Mouse (Mus musculus): ENCODE measurements around the gene Usp43. TPM values are rescaled to one million over a fixed set of nuclear protein-coding genes. Genes with fewer than 3 reads are reported as not detected.
A peak's percentile ranks its signal among the peaks of the same experiment; 100 is the strongest.

Gene Usp43
- total and polyA plus RNA-seq, 2 experiments from 2014 or later = 0.66 to 3.9 TPM

DNA sequence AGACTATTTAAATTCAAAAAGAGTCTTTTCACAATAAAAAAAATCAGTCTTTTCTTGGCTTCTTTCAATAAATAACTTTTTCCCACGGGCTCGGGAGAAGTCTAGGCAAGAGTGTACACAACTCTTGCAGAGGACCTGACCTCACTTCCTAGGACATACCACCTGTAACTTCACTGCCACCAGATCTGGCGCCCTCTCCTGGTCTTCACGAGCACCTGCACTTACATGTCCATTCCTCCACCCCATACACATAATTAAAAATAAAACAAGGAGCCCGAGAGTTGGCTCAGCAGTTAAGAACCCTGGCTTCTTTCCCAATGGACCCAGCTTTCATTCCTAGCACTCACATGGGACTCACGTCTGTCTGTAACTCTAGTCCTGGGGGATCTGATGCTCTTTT lies 42.2 kb upstream of the Usp43 start:
- no peaks in the 10 kb centered on the region for H3K9me3 ChIP-seq (replicated peaks; ENCODE audit: control insufficient read depth, low read length)
- TF ChIP-seq CTCF (IDR thresholded peaks at IDR 0.05; ENCODE audit: low read depth) (peak; percentile 17; the same call in 1 of the 2 replicates), EP300 (IDR thresholded peaks at IDR 0.05; ENCODE audit: low read depth) (no peak)
- WGBS = 69% methylated on average over 6 of the region's 6 CpGs

DNA sequence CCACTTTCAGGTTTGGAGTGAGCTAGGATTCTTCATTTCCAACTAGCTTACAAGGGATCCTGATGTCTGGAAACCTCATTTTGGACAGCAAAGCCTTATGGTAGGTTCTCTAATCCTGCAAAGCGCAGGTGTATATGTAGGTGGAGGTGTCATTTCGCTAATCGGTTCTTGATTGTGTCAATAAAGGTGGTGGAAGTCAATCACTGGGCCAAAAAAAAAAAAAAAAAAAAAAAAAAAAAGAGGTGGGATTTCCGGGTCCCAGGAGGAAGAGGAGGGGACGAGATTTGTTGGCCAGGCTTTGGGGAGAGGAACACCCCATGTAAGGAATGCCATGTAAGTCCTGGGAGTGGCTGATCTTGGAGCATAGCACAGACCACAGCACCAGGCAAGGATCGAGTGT lies 32.5 kb upstream of the Usp43 start:
- TF ChIP-seq CTCF (IDR thresholded peaks at IDR 0.05; ENCODE audit: low read depth) (no peak), EP300 (IDR thresholded peaks at IDR 0.05; ENCODE audit: low read depth) (no peak)
- Histone ChIP-seq H3K36me3 (replicated peaks; ENCODE audit: control insufficient read depth, insufficient read depth, low read length) (no peaks in the 10 kb centered on the region), H3K9me3 (replicated peaks; ENCODE audit: control insufficient read depth, low read length) (no peaks in the 10 kb centered on the region), H3K4me3 (ENCODE audit: low read depth, low read length) (no peak overlapping the region), H3K27ac (ENCODE audit: low read depth) (no peak overlapping the region), H3K4me1 (ENCODE audit: control insufficient read depth, insufficient read depth) (no peaks in the 10 kb centered on the region), H3K27me3 (ENCODE audit: control insufficient read depth, insufficient read depth, low read length) (no peaks in the 10 kb centered on the region), H3K4me2 (ENCODE audit: low read depth, low read length) (no peak overlapping the region), H3K9ac (replicated peaks; ENCODE audit: low read depth, low read length) (no peak overlapping the region)
- no peak for DNase-seq (ENCODE audit: low spot score)
- ATAC-seq (ENCODE audit: insufficient read depth, low read depth) = no peak
- 85% methylated on average over 6 of the region's 6 CpGs for WGBS

More for the DNA sequence above, 42.2 kb upstream of the Usp43 start:
- Histone ChIP-seq H3K27me3 (ENCODE audit: control insufficient read depth, insufficient read depth, low read length) (no peaks in the 10 kb centered on the region), H3K4me1 (ENCODE audit: control insufficient read depth, insufficient read depth) (peaks cover 10% of the 10 kb centered on the region; the same call in 1 of the 2 replicates), H3K4me3 (ENCODE audit: low read depth, low read length) (no peak overlapping the region), H3K4me2 (ENCODE audit: low read depth, low read length) (no peak overlapping the region), H3K9ac (replicated peaks; ENCODE audit: low read depth, low read length) (no peak overlapping the region), H3K36me3 (replicated peaks; ENCODE audit: control insufficient read depth, insufficient read depth, low read length) (no peaks in the 10 kb centered on the region), H3K27ac (ENCODE audit: low read depth) (no peak overlapping the region)
- DNase-seq (ENCODE audit: low spot score) = no peak
- no peak for ATAC-seq (ENCODE audit: insufficient read depth, low read depth)

DNA sequence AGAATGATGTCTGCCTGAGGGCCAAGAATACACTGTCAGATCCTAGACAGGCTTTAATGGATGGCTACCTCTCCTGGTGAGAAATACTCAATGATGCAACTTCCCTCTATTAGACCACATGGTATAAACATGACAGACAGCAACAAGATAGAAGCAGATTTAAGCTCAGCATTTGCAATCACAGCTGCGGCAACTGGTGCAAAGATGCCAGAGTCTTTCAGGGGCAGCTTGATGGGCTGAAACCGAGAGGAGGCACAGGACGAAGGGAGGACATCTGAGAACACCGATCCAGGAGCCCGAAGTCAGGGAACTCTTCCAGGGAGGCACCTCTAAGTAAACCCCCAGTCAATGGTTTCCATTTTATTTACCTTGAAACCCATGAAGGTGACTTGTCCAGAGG lies 31.7 kb upstream of the Usp43 start:
- no peak overlapping the region for H3K4me2 ChIP-seq (ENCODE audit: low read depth, low read length)
- 85% methylated on average over 5 of the region's 5 CpGs for WGBS
- H3K4me1 ChIP-seq (ENCODE audit: control insufficient read depth, insufficient read depth) = 0 out of 2 replicates have a peak, but pooled peaks cover 3% of the 10 kb centered on the region
- no peak for DNase-seq (ENCODE audit: low spot score)
- H3K4me3 ChIP-seq (ENCODE audit: low read depth, low read length) = no peak overlapping the region
- no peaks in the 10 kb centered on the region for H3K36me3 ChIP-seq (replicated peaks; ENCODE audit: control insufficient read depth, insufficient read depth, low read length)
- no peak overlapping the region for H3K9ac ChIP-seq (replicated peaks; ENCODE audit: low read depth, low read length)
- TF ChIP-seq CTCF (IDR thresholded peaks at IDR 0.05; ENCODE audit: low read depth) (no peak), EP300 (IDR thresholded peaks at IDR 0.05; ENCODE audit: low read depth) (no peak)
- ATAC-seq (ENCODE audit: insufficient read depth, low read depth) = no peak
- H3K27me3 ChIP-seq (ENCODE audit: control insufficient read depth, insufficient read depth, low read length) = no peaks in the 10 kb centered on the region
- H3K27ac ChIP-seq (ENCODE audit: low read depth) = no peak overlapping the region
- H3K9me3 ChIP-seq (replicated peaks; ENCODE audit: control insufficient read depth, low read length) = no peaks in the 10 kb centered on the region

DNA sequence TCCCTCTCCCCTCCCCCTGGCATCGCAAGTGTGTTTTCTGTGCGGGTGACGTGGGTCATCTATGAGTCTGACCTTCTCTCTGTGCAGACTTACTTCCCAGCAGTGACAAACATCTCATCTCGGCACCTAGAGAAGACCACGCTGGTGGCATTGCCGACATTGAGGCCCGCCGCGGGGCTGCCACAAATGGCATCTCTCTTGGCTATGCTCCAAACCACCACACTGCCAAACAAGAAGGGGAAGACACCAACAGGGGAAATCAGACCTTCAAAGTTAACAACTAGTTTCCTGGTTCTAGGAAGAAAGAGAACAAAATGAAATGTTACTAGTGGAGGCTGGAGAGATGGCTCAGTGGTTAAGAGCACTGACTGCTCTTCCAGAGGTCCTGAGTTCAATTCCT lies 27.5 kb upstream of the Usp43 start:
- H3K9ac ChIP-seq (replicated peaks; ENCODE audit: low read depth, low read length) = no peak overlapping the region
- H3K27ac ChIP-seq (ENCODE audit: low read depth) = no peak overlapping the region
- H3K4me3 ChIP-seq (ENCODE audit: low read depth, low read length) = no peak overlapping the region
- ATAC-seq (ENCODE audit: insufficient read depth, low read depth) (no peak), DNase-seq (ENCODE audit: low spot score) (no peak)
- no peak overlapping the region for H3K4me2 ChIP-seq (ENCODE audit: low read depth, low read length)
- peaks cover 11% of the 10 kb centered on the region; the same call in 1 of the 2 replicates for H3K4me1 ChIP-seq (ENCODE audit: control insufficient read depth, insufficient read depth)
- TF ChIP-seq EP300 (IDR thresholded peaks at IDR 0.05; ENCODE audit: low read depth) = no peak
- no peak for TF ChIP-seq CTCF (IDR thresholded peaks at IDR 0.05; ENCODE audit: low read depth)
- 65% methylated on average over 9 of the region's 9 CpGs for WGBS
- no peaks in the 10 kb centered on the region for H3K27me3 ChIP-seq (ENCODE audit: control insufficient read depth, insufficient read depth, low read length)
- H3K9me3 ChIP-seq (replicated peaks; ENCODE audit: control insufficient read depth, low read length) = no peaks in the 10 kb centered on the region
- H3K36me3 ChIP-seq (replicated peaks; ENCODE audit: control insufficient read depth, insufficient read depth, low read length) = no peaks in the 10 kb centered on the region

DNA sequence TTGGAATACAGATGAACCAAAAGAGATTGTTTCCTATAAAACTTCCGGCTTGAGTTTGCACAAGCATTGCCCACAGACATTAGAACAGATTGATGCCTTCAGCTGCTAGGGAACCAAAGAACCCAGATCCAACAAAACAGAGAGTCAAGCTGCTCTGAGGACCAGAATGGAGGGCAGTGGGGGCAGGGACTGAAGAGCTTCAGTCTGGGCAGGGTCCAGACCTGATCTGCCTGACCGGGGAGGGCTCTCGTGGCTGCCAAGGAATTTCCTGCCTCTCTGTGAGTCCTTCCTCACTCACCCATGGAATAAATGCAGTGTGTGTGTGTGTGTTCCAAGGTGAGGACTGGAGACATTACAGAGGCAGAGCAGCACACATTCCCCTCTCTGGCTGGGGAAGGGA lies 26.3 kb upstream of the Usp43 start:
- Histone ChIP-seq H3K27ac (ENCODE audit: low read depth) (no peak overlapping the region), H3K9me3 (replicated peaks; ENCODE audit: control insufficient read depth, low read length) (no peaks in the 10 kb centered on the region), H3K9ac (replicated peaks; ENCODE audit: low read depth, low read length) (no peak overlapping the region), H3K36me3 (replicated peaks; ENCODE audit: control insufficient read depth, insufficient read depth, low read length) (no peaks in the 10 kb centered on the region), H3K4me3 (ENCODE audit: low read depth, low read length) (no peak overlapping the region), H3K4me1 (ENCODE audit: control insufficient read depth, insufficient read depth) (peaks cover 11% of the 10 kb centered on the region; the same call in 1 of the 2 replicates), H3K27me3 (ENCODE audit: control insufficient read depth, insufficient read depth, low read length) (no peaks in the 10 kb centered on the region), H3K4me2 (ENCODE audit: low read depth, low read length) (no peak overlapping the region)
- no peak for DNase-seq (ENCODE audit: low spot score)
- TF ChIP-seq EP300 (IDR thresholded peaks at IDR 0.05; ENCODE audit: low read depth) (no peak), CTCF (IDR thresholded peaks at IDR 0.05; ENCODE audit: low read depth) (no peak)
- ATAC-seq (ENCODE audit: insufficient read depth, low read depth) = no peak
- WGBS = 27% methylated on average over 3 of the region's 3 CpGs

DNA sequence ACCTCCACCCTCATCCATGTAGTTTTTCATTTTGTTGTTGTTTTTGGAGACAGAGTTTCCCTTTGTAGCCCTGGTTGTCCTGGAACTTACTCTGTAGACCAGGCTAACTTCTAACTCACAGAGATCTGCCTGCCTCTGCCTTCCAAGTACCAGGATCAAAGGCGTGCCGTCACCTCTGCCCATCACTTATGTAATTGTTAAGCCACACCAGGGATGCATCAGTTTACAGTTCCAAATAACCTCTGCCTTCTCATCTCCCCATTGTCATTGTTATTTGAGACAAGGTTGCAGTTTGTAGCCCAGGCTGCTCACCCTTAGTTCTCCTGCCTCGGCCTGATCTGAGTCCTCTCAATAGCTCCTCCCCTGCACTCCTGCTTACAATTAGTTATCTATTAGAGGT lies 10.2 kb upstream of the Usp43 start:
- Histone ChIP-seq H3K4me1 (ENCODE audit: control insufficient read depth, insufficient read depth) (no peaks in the 10 kb centered on the region), H3K36me3 (replicated peaks; ENCODE audit: control insufficient read depth, insufficient read depth, low read length) (no peaks in the 10 kb centered on the region), H3K4me2 (ENCODE audit: low read depth, low read length) (no peak overlapping the region), H3K9me3 (replicated peaks; ENCODE audit: control insufficient read depth, low read length) (no peaks in the 10 kb centered on the region), H3K9ac (replicated peaks; ENCODE audit: low read depth, low read length) (no peak overlapping the region), H3K27me3 (ENCODE audit: control insufficient read depth, insufficient read depth, low read length) (no peaks in the 10 kb centered on the region), H3K27ac (ENCODE audit: low read depth) (no peak overlapping the region), H3K4me3 (ENCODE audit: low read depth, low read length) (no peak overlapping the region)
- WGBS = 79% methylated on average over 3 of the region's 3 CpGs
- DNase-seq (ENCODE audit: low spot score) (no peak), ATAC-seq (ENCODE audit: insufficient read depth, low read depth) (no peak)
- TF ChIP-seq CTCF (IDR thresholded peaks at IDR 0.05; ENCODE audit: low read depth) = no peak
- TF ChIP-seq EP300 (IDR thresholded peaks at IDR 0.05; ENCODE audit: low read depth) = no peak

Data from heart, postnatal 0 days (tissue).